Mouse (Mus musculus): ENCODE results near the gene Nsf.

- TF ChIP-seq CTCF (IDR thresholded peaks at IDR 0.05; ENCODE audit: borderline replicate concordance, extremely low read depth, insufficient read depth, insufficient read length) (no peak), POLR2A (IDR thresholded peaks at IDR 0.05; ENCODE audit: borderline replicate concordance, extremely low read depth, insufficient read depth, insufficient read length, poor library complexity, severe bottlenecking) (no peak)
These were observed 38.2 kb downstream of the Nsf start for GRCm38 (mm10) chr11:103915686-103916085.

All from brain, embryonic 14.5 days (tissue).